Mouse (Mus musculus) heart, postnatal 0 days (tissue): ENCODE results near the gene Tspan14. TPM values are rescaled to one million over a fixed set of nuclear protein-coding genes. Genes with fewer than 3 reads are reported as not detected.

ENCODE experiments used
- ATAC-seq: fragments of 200-750 bp; cut with Nextera tagmentation; 2 replicates; pipeline ENCODE4 v1.8.0; 2017; ENCODE audit warnings: low read depth, moderate number of reproducible peaks, moderate library complexity; ENCODE audit not compliant: insufficient read depth
- DNase-seq: peaks from one replicate; pipeline ENCODE4 v3.0.0-alpha.2; 2016; ENCODE audit warnings: low spot score
- H3K27ac ChIP-seq: fragments of 300-500 bp; sonication (generic); 2 replicates; pipeline ENCODE4 v1.5.1; 2014; ENCODE audit warnings: low read depth, mild to moderate bottlenecking
- H3K27me3 ChIP-seq: fragments of 300-500 bp; sonication (generic); 2 replicates; pipeline ENCODE4 v1.6.1; 2014; ENCODE audit warnings: low read length, mixed read lengths; ENCODE audit not compliant: control insufficient read depth, insufficient read depth
- H3K36me3 ChIP-seq: fragments of 300-500 bp; sonication (generic); replicated peaks from 2 replicates; pipeline ENCODE4 v1.6.1; 2014; ENCODE audit warnings: low read length, mixed read lengths; ENCODE audit not compliant: control insufficient read depth, insufficient read depth
- H3K4me1 ChIP-seq: fragments of 300-500 bp; sonication (generic); 2 replicates; pipeline ENCODE4 v1.6.1; 2014; ENCODE audit warnings: antibody characterized with exemption; ENCODE audit not compliant: control insufficient read depth, insufficient read depth
- H3K4me2 ChIP-seq: fragments of 300-500 bp; sonication (generic); 2 replicates; pipeline ENCODE4 v1.6.1; 2014; ENCODE audit warnings: low read depth, mild to moderate bottlenecking, low read length, moderate library complexity
- H3K4me3 ChIP-seq: fragments of 300-500 bp; sonication (generic); 2 replicates; pipeline ENCODE4 v1.5.1; 2014; ENCODE audit warnings: low read depth, low read length
- H3K9ac ChIP-seq: fragments of 300-500 bp; sonication (generic); replicated peaks from 2 replicates; pipeline ENCODE4 v1.6.1; 2014; ENCODE audit warnings: low read depth, low read length, mixed read lengths
- H3K9me3 ChIP-seq: fragments of 300-500 bp; sonication (generic); replicated peaks from 2 replicates; pipeline ENCODE4 v1.6.1; 2016; ENCODE audit warnings: low read length; ENCODE audit not compliant: control insufficient read depth
- CTCF ChIP-seq: IDR thresholded peaks from 2 replicates; pipeline ENCODE4 v1.5.1; 2016; ENCODE audit warnings: antibody characterized with exemption, control low read depth, low read depth
- EP300 ChIP-seq: IDR thresholded peaks from 2 replicates; pipeline ENCODE4 v1.6.1; 2016; ENCODE audit warnings: antibody characterized with exemption, low read depth
- WGBS: fragments of 180-500 bp; shearing (Covaris S2); extraction: QIAGEN DNeasy Blood & Tissue Kit; methylation state at CpG from one replicate; pipeline ENCODE4 v1.1.7; 2014; 5-methylcytosine and 5-hydroxymethylcytosine counted together
- polyA plus RNA-seq: library from polyadenylated mRNA; unstranded; fragments of >200 nt; fragmentation: Nextera tagmentation; extraction: Ambion mirVana; gene quantifications from 2 replicates; pipeline ENCODE4 v1.2.1, GENCODE M21; 2015
- total RNA-seq: library from RNA; depleted of rRNA; stranded (reverse); fragments of >200 nt; gene quantifications from 2 replicates; pipeline ENCODE4 v1.2.3, GENCODE M21; 2014; ENCODE audit warnings: low replicate concordance

The Tspan14 gene
- total and polyA plus RNA-seq, 2 experiments from 2014 or later: 21.6 to 30.2 TPM

DNA sequence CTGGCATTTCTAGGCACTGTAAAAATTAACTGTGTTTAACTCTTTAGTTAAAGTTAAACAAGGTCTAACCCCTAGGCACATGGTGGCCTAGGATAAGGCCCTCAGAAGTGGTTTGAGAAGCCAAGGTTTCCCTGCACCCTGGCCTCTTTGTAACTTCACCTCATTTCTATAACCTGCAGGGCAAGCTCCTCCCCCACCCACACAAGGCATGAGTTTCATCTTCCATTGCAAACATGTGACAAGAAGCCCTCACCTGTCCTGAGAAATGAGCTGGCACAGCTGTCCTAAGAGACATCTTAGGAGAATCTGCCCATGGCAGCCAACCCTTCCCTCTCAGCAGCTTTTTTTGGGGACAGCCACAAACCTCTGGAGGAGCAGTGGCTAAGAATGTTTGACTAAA lies 1.7 kb downstream of the Tspan14 start:
- no peaks in the 10 kb centered on the region for H3K36me3 ChIP-seq
- no peak for ATAC-seq
- no peak overlapping the region for H3K9ac ChIP-seq
- peak overlapping the region; percentile 95 for H3K4me3 ChIP-seq
- no peak for DNase-seq
- no peaks in the 10 kb centered on the region for H3K27me3 ChIP-seq
- peaks cover 21% of the 10 kb centered on the region for H3K4me1 ChIP-seq
- H3K9me3 ChIP-seq: no peaks in the 10 kb centered on the region
- H3K4me2 ChIP-seq: peak overlapping the region; percentile 89
- no peak overlapping the region for H3K27ac ChIP-seq
- no peak for TF ChIP-seq EP300

DNA sequence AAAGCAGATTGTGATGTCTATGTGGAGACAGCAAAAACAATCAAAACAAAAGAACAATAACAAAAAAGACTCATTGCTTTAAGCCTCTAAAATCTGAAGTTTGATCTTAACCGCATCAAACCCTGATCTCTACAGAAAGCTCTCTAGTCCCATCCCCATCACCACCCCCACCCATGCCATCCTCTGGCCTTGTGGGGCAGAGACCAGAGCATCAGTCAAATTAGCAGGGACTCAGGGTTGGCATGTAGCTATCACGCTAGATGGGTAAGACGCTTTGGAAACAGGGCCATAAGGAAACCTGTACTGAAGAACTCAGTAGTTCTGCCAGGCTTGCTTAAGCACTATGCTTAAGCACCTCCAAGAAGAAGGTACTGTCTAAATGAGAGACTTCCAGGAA lies 2.4 kb downstream of the Tspan14 start:
- no peak for TF ChIP-seq EP300
- no peak for TF ChIP-seq CTCF

DNA sequence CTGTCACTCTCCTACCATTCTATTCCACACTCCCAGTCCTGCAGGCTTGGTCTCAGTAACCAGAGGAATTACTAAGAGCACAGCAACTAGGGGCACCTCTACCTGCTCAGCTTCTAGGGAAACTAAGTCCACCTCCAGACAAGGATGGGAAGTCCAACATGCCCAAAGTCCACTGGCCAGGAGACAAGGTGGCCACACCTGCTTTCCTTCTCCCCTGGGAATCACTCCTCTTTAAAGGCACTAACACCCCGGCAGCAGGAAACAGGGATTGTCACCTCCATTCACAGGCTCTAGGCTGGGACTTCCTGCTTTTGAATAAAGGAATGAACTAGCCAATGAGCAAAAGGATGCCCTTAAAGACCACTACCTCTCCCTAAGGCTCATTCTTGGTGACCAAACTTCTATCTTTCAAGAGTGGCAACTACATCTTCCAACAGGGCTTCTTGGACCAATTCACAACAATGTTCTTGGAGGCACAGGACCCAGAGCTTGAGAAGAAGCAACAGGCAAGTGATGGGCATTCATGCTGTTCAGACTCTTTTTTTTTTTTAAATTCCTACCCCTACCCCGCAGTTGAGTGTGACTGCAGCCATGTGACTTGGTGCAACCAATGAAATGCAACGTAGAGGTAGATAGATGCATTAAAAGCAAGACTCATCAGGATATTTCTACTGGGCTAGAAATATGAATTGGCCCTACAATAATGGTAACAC lies 3.0 kb downstream of the Tspan14 start:
- Histone ChIP-seq H3K36me3 (no peaks in the 10 kb centered on the region), H3K4me1 (peaks cover 30% of the 10 kb centered on the region), H3K4me3 (no peak overlapping the region), H3K9me3 (no peaks in the 10 kb centered on the region), H3K4me2 (peak overlapping the region; percentile 89), H3K9ac (no peak overlapping the region), H3K27me3 (no peaks in the 10 kb centered on the region), H3K27ac (no peak overlapping the region)
- 53% methylated on average over 3 of the region's 3 CpGs for WGBS
- DNase-seq (no peak), ATAC-seq (no peak)
- TF ChIP-seq EP300 (no peak), CTCF (no peak)

More for the DNA sequence above, 2.4 kb downstream of the Tspan14 start:
- Histone ChIP-seq H3K9ac (no peak overlapping the region), H3K27ac (no peak overlapping the region), H3K9me3 (no peaks in the 10 kb centered on the region), H3K4me3 (no peak overlapping the region), H3K4me2 (peak overlapping the region; percentile 89), H3K36me3 (no peaks in the 10 kb centered on the region), H3K27me3 (no peaks in the 10 kb centered on the region), H3K4me1 (peaks cover 26% of the 10 kb centered on the region)
- WGBS: 91% methylated on average over 3 of the region's 3 CpGs
- ATAC-seq (no peak), DNase-seq (no peak)

GRCm38 (mm10) chr14:40962365-40963290 lies 4.0 kb downstream of the Tspan14 start:
- Histone ChIP-seq H3K4me2 (no peak overlapping the region), H3K9ac (no peak overlapping the region), H3K27me3 (no peaks in the 10 kb centered on the region), H3K27ac (0 out of 2 replicates have a peak overlapping the region, but pooled peaks have one; percentile 1), H3K4me1 (peaks cover 40% of the 10 kb centered on the region), H3K36me3 (no peaks in the 10 kb centered on the region), H3K9me3 (no peaks in the 10 kb centered on the region), H3K4me3 (no peak overlapping the region)
- TF ChIP-seq EP300 (no peak), CTCF (no peak)
- 78% methylated on average over 11 of the region's 11 CpGs for WGBS
- DNase-seq (no peak), ATAC-seq (no peak)

DNA sequence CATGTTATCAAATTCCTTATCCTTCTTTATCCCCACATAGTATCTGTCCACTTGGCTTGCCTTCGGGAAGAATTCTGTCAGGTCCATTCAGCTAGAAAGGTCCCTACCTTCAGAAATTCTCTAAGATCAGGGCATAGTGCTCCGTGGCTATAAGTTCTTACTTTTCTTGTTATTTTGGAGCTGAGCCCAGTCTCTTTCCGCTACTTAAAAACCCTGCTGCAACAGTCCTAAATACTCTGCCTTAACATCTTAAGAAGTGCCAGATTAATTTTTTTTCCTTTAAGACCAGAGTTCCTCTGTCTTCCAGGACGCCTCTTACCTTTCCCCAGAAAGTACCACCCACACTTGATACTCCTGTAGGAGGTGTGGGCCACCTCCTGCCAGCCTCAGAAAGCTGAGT lies 6.4 kb downstream of the Tspan14 start:
- Histone ChIP-seq H3K4me3 (no peak overlapping the region), H3K4me1 (peaks cover 64% of the 10 kb centered on the region), H3K27ac (peak overlapping the region; percentile 87), H3K4me2 (0 out of 2 replicates have a peak overlapping the region, but pooled peaks have one; percentile 15), H3K27me3 (no peaks in the 10 kb centered on the region), H3K36me3 (no peaks in the 10 kb centered on the region), H3K9ac (no peak overlapping the region), H3K9me3 (no peaks in the 10 kb centered on the region)
- DNase-seq (no peak), ATAC-seq (no peak)
- 38% methylated on average over 4 of the region's 4 CpGs for WGBS
- TF ChIP-seq CTCF (no peak), EP300 (no peak)
